Mouse (Mus musculus) forebrain, postnatal 0 days (tissue): Measurements from ENCODE around the gene Rybp. TPM values are rescaled to one million over a fixed set of nuclear protein-coding genes. Genes with fewer than 3 reads are reported as not detected.
A peak's percentile ranks its signal among the peaks of the same experiment; 100 is the strongest.

ENCODE experiments used
- ATAC-seq: fragments of 200-750 bp; cut with Nextera tagmentation; 2 replicates; pipeline ENCODE4 v1.8.0; 2017; ENCODE audit warnings: mild to moderate bottlenecking, moderate library complexity
- DNase-seq: peaks from one replicate; pipeline ENCODE4 v3.0.0-alpha.2; 2015
- H3K27ac ChIP-seq: fragments of 300-500 bp; sonication (generic); 2 replicates; pipeline ENCODE4 v1.5.1; 2014; ENCODE audit warnings: low read depth, mild to moderate bottlenecking, antibody characterized with exemption, low read length, moderate library complexity, mixed read lengths
- H3K27me3 ChIP-seq: fragments of 300-500 bp; sonication (generic); 2 replicates; pipeline ENCODE4 v1.6.1; 2014; ENCODE audit warnings: mild to moderate bottlenecking, low read length, mixed read lengths; ENCODE audit not compliant: insufficient read depth
- H3K36me3 ChIP-seq: fragments of 300-500 bp; sonication (generic); 2 replicates; pipeline ENCODE4 v1.6.1; 2014; ENCODE audit warnings: mild to moderate bottlenecking, moderate library complexity; ENCODE audit not compliant: insufficient read depth
- H3K4me1 ChIP-seq: fragments of 300-500 bp; sonication (generic); 2 replicates; pipeline ENCODE4 v1.6.1; 2014; ENCODE audit warnings: antibody characterized with exemption; ENCODE audit not compliant: insufficient read depth
- H3K4me2 ChIP-seq: fragments of 300-500 bp; sonication (generic); 2 replicates; pipeline ENCODE4 v1.6.1; 2014; ENCODE audit warnings: low read depth, mild to moderate bottlenecking, moderate library complexity
- H3K4me3 ChIP-seq: fragments of 300-500 bp; sonication (generic); 2 replicates; pipeline ENCODE4 v1.5.1; 2014; ENCODE audit warnings: low read depth, low read length, mixed read lengths
- H3K9ac ChIP-seq: fragments of 300-500 bp; sonication (generic); 2 replicates; pipeline ENCODE4 v1.6.1; 2014; ENCODE audit warnings: mild to moderate bottlenecking
- H3K9me3 ChIP-seq: fragments of 300-500 bp; sonication (generic); 2 replicates; pipeline ENCODE4 v1.6.1; 2016; ENCODE audit warnings: low read length
- CTCF ChIP-seq: sonication (generic); IDR thresholded peaks from 2 replicates; pipeline ENCODE4 v1.5.1; 2016; ENCODE audit warnings: antibody characterized with exemption, control low read depth, low read depth
- WGBS: fragments of 180-500 bp; shearing (Covaris S2); extraction: QIAGEN DNeasy Blood & Tissue Kit; methylation state at CpG from one replicate; pipeline ENCODE4 v1.1.7; 2014; 5-methylcytosine and 5-hydroxymethylcytosine counted together
- polyA plus RNA-seq: library from polyadenylated mRNA; unstranded; fragments of >200 nt; fragmentation: Nextera tagmentation; extraction: Ambion mirVana; gene quantifications from 2 replicates; pipeline ENCODE4 v1.2.1, GENCODE M21; 2015
- total RNA-seq: library from RNA; depleted of rRNA; stranded (reverse); fragments of >200 nt; gene quantifications from 2 replicates; pipeline ENCODE4 v1.2.3, GENCODE M21; 2014

Gene Rybp
- total and polyA plus RNA-seq, 2 experiments from 2014 or later: 24.7 to 37.7 TPM

- no peaks in the 10 kb centered on the region for H3K4me1 ChIP-seq
- H3K36me3 ChIP-seq: no peaks in the 10 kb centered on the region
- TF ChIP-seq CTCF: no peak
- ATAC-seq: no peak
- 84% methylated on average over 10 of the region's 10 CpGs for WGBS
- H3K9me3 ChIP-seq: no peaks in the 10 kb centered on the region
- no peak overlapping the region for H3K4me3 ChIP-seq
- H3K27me3 ChIP-seq: no peaks in the 10 kb centered on the region
- H3K4me2 ChIP-seq: no peak overlapping the region
- H3K9ac ChIP-seq: no peak overlapping the region
- no peak for DNase-seq
- H3K27ac ChIP-seq: no peak overlapping the region
These were observed 17.5 kb upstream of the Rybp start for GRCm38 (mm10) chr6:100304831-100305230.

- H3K9ac ChIP-seq: no peak overlapping the region
- H3K27ac ChIP-seq: no peak overlapping the region
- ATAC-seq: no peak
- DNase-seq: no peak
- H3K4me3 ChIP-seq: no peak overlapping the region
- no peak for TF ChIP-seq CTCF
- H3K27me3 ChIP-seq: no peaks in the 10 kb centered on the region
- H3K4me1 ChIP-seq: no peaks in the 10 kb centered on the region
- no peak overlapping the region for H3K4me2 ChIP-seq
- H3K36me3 ChIP-seq: no peaks in the 10 kb centered on the region
- 69% methylated on average over 8 of the region's 8 CpGs for WGBS
- no peaks in the 10 kb centered on the region for H3K9me3 ChIP-seq
These were observed 14.3 kb upstream of the Rybp start for GRCm38 (mm10) chr6:100301410-100302108.

- DNase-seq (no peak), ATAC-seq (no peak)
- no peak overlapping the region for H3K4me2 ChIP-seq
- H3K4me1 ChIP-seq: no peaks in the 10 kb centered on the region
- H3K36me3 ChIP-seq: no peaks in the 10 kb centered on the region
- WGBS: 32% methylated on average over 3 of the region's 3 CpGs
- H3K27ac ChIP-seq: no peak overlapping the region
- H3K27me3 ChIP-seq: no peaks in the 10 kb centered on the region
- no peak overlapping the region for H3K9ac ChIP-seq
- H3K4me3 ChIP-seq: no peak overlapping the region
- no peak for TF ChIP-seq CTCF
- no peaks in the 10 kb centered on the region for H3K9me3 ChIP-seq
These were observed 13.5 kb upstream of the Rybp start for GRCm38 (mm10) chr6:100300831-100301230.

- Histone ChIP-seq H3K9ac (no peak overlapping the region), H3K27me3 (no peaks in the 10 kb centered on the region), H3K4me3 (no peak overlapping the region), H3K27ac (no peak overlapping the region), H3K4me1 (no peaks in the 10 kb centered on the region), H3K36me3 (no peaks in the 10 kb centered on the region), H3K4me2 (no peak overlapping the region), H3K9me3 (no peaks in the 10 kb centered on the region)
- 30% methylated on average over 4 of the region's 4 CpGs for WGBS
- TF ChIP-seq CTCF: no peak
- DNase-seq (no peak), ATAC-seq (no peak)
These were observed 11.7 kb upstream of the Rybp start for GRCm38 (mm10) chr6:100298945-100299344.

- H3K27ac ChIP-seq: no peak overlapping the region
- no peaks in the 10 kb centered on the region for H3K4me1 ChIP-seq
- H3K4me3 ChIP-seq: no peak overlapping the region
- ATAC-seq (no peak), DNase-seq (no peak)
- TF ChIP-seq CTCF: no peak
- WGBS: 90% methylated on average over 8 of the region's 8 CpGs
- H3K9me3 ChIP-seq: no peaks in the 10 kb centered on the region
- H3K36me3 ChIP-seq: no peaks in the 10 kb centered on the region
- H3K9ac ChIP-seq: no peak overlapping the region
- H3K4me2 ChIP-seq: no peak overlapping the region
- H3K27me3 ChIP-seq: no peaks in the 10 kb centered on the region
These were observed 10.3 kb upstream of the Rybp start for GRCm38 (mm10) chr6:100297536-100297935.

GRCm38 (mm10) chr6:100292411-100292810 is 5.1 kb upstream of the Rybp start:
- Histone ChIP-seq H3K27ac (no peak overlapping the region), H3K27me3 (no peaks in the 10 kb centered on the region), H3K4me3 (no peak overlapping the region), H3K4me2 (no peak overlapping the region), H3K9me3 (no peaks in the 10 kb centered on the region), H3K36me3 (no peaks in the 10 kb centered on the region), H3K4me1 (no peaks in the 10 kb centered on the region; the same call in 1 of the 2 replicates), H3K9ac (no peak overlapping the region)
- no peak for TF ChIP-seq CTCF
- DNase-seq (peak; percentile 53), ATAC-seq (no peak)
- WGBS: 61% methylated on average over 6 of the region's 6 CpGs

- Histone ChIP-seq H3K9me3 (no peaks in the 10 kb centered on the region), H3K4me2 (no peak overlapping the region), H3K27ac (no peak overlapping the region), H3K4me1 (peaks cover 7% of the 10 kb centered on the region), H3K27me3 (no peaks in the 10 kb centered on the region), H3K36me3 (no peaks in the 10 kb centered on the region), H3K4me3 (no peak overlapping the region), H3K9ac (no peak overlapping the region)
- ATAC-seq: no peak
- TF ChIP-seq CTCF: no peak
- no peak for DNase-seq
- 84% methylated on average over 5 of the region's 5 CpGs for WGBS
These were observed 1.8 kb upstream of the Rybp start for GRCm38 (mm10) chr6:100289058-100289457.
